Mouse (Mus musculus) yolk sac, embryonic 10.5 days (tissue): Measurements from ENCODE around the gene Pex19.

Experiments
- DNase-seq: peaks from one replicate; pipeline ENCODE4 v3.0.0-alpha.2; 2017; ENCODE audit warnings: low spot score

Gene Pex19

DNA sequence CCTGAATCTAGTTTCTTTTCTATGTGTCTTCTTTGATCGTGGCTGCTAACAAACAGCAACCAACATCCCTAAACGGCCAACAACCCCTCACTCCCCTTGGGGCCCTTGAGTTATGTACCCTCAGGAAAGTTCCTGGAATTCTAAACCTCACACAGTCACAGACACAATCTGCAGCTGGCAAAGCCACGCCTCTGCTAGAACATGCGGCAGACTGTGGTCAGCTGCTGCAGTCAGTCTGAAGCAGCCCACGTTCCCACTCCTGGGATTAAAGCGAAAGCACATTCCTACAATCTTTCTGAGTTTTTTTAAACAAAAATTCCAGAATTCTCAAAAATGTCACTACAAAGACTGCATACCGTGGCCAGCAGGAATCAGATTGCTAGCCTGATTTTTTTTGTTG lies 7.0 kb downstream of the Pex19 start:
- DNase-seq, result no peak

DNA sequence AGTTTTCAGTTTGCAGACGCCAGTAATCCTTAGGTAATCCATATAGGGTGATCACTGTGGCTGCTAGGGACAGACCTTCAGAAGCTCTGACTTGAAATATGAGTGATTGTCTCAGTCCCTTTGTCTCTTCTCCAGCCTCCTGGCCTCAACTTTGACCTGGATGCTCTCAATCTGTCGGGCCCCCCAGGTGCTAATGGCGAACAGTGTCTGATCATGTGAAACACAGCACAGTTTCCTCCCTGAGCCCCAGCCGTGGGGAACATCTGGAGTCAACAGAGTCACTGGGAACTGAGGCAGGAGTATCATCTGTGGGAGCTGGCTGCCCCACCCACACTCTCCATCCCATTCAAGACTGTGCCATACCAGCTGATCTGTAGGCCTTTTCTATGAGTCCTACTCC lies 7.5 kb downstream of the Pex19 start:
- no peak for DNase-seq

DNA sequence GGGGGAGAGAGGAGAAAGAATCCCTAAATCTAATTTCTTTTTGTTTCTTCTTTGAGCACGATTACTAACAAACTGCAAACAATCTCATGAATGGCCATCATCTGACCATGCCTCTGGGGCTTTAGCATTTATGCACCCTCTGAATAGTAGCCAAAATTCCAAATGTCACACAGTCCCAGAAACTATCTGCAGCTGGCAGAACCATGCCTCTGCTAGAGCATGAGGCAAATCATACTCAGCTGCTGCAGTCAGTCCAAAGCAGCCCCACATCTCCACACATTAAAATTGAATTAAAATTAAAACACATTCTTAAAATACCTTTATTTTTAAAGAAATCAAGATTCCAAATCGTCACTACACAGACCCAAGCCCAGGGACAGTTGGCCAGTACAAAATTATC lies 13.6 kb downstream of the Pex19 start:
- no peak for DNase-seq

DNA sequence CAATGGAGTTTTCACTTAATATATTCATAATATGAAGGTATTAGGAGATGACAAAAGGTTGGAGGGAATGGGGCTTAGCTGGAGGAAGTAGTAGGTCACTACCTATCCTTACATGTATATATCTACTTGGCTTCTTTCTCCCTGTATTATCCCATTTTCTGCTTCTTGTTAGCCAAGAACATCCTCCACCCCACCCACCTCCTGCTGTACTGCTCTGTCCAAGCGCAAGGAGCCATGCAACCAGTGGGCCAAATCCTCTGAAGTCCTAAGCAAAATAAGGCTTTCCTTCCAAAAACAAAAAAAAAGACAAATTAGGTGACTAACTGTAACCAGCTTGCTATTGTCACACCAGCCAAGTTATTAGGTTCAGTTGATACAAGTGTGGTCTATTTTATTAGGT lies 14.3 kb downstream of the Pex19 start:
- no peak for DNase-seq

DNA sequence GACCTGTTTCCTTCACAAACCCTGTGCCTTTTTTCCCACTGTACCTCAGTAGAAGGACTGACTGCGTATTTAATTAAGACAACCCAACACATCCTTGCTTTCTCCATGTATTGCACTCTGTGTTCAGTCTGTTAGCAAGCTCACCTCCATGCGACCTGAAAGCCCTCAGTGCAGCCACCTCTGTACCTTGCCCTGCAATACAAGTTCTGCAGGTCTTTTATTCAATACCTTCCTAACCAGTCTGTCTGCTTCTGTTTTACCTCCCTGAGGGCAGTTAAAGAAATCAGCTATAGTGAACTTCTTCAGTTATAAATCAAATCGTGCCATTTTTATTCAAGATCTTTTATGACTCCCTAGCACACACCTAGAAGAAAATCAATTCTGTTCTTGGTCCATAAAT lies 15.0 kb downstream of the Pex19 start:
- no peak for DNase-seq

DNA sequence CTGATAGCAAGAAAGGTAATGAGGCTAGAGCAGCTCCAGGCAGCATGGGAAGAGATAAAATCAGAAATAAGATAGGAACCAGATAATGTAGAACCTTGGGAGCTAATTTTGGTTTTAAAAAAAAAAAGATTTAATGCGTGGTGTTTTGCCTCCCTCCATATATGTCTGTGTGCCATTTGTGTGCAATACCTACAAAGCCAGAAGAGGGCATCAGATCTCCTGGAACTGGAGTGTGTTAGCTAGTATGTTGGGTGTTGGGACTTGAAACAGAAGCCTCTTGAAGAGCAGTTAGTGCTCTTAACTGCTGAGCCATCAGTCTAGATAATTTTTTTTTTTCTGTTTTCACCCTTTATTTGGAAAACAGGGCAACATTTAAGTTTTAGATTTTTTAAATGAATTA lies 17.0 kb downstream of the Pex19 start:
- DNase-seq, result peak; percentile 47

DNA sequence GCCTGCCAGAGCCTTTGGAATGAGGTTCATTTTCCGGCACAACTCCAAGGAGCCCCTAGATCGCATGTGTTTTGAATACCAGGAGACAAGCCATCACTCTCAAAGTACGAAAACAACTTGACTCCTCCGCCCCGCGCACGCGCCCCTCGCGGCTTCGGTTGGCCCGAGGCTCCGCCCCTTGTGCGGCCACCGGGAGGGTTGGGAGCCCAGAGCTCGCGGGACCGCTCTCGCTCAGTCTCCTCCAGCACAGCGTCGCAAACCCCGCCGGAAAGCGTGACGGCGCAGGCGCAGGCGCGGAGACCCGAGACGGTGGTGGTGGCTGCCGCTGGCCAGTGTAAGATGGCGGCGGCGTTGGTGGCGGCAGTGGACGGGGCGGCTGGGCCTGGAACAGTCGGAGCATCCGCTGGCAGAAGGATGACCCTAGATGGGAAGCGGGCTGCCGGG lies 21.3 kb downstream of the Pex19 start, which contains the start of gene Dcaf8:
Gene Dcaf8, plus strand, starts transcription at position 250 of the 444 bp plus-strand sequence.
- DNase-seq, result peak; percentile 96

DNA sequence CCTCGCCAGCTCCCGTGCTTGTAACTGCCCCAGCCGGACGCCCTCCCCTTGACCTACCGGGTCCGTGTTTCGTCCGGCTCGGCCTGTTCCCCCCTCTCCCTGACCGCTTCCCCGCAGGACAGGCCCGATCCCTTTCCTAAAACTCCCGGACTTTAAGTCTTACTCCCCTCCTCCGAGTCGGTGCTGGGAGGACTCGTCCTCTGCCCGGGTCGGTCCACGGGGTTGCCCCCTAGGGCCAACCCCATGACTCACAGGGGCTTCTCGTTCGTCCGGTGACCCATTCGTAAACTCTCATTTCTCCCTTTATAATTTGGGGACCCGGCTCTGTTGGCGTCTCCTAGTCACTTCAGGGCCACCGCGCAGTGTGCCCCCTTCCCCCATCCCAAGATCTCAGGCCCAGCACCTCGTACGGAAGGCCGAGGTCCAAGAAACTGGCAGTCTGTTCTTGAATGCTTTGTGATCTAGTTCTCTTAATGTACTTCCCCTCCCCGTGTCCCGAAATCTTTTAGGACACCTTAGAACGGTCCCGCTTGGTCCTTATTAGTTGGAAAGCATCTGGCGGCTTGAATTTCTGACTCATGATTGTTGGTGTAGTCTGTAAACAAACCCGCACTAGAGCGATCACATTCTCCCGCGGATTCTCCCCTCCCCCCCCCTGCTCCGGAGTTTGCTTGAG lies 21.9 kb downstream of the Pex19 start:
- peak; percentile 82 for DNase-seq

DNA sequence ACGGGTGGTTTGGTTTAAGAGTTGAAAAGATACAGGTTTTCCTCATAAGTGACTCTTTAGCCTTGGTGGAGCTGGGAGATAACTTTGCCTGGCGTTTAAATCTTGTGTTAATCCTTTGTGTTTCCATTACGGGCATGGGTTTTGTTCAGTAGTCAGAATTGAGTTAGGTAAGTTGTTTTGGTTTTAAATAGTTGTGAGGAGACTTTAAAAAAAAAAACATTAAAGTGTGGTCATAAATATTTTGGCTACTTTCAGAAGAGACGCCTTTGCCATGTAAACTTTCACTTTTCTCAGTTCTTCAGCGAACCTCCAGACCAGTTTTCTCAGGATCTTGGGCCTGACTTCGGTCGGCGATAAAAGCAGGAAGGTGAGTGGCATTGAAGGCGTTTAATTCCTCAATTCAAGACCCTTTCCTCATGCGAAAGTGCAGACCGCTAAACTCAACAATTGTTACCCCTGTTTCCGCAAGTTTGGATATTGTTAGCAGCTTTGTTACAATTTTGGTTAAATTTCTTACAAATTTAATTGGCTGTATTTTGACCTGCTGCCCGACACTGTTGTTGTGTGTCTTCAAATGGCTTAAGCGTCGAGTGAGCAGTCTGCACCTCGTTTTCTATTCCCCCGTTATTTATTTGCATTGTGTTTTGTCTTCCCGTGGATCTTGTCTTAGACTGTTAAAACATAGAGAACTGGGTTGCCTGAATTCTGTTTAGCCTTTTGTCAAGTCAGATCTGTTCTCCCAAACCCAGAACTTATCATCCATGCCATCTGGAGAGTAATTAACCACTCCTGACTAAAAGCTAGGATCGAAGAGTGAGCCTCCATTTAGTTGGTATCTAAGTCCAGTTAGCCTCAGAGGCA lies 22.6 kb downstream of the Pex19 start:
- DNase-seq, result no peak

DNA sequence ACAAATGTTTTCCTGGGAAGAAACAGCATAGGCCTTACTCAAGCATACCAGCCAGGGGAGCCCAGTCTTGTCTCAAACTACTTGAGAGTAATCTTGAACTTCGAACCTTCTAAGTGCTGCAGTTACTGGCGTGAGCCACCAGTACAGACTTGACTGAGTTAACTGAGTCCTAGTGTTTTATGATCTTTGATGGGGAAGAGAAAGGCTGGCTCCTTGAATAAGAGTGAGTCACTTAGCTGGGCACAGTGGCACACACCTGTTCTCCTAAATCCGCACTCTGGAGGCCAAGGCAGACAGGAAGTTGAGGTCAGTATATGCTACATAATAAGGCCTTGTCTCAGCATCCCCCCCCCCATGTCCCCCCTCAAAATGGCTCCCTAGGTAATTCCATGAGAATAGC lies 28.0 kb downstream of the Pex19 start:
- DNase-seq, result no peak

DNA sequence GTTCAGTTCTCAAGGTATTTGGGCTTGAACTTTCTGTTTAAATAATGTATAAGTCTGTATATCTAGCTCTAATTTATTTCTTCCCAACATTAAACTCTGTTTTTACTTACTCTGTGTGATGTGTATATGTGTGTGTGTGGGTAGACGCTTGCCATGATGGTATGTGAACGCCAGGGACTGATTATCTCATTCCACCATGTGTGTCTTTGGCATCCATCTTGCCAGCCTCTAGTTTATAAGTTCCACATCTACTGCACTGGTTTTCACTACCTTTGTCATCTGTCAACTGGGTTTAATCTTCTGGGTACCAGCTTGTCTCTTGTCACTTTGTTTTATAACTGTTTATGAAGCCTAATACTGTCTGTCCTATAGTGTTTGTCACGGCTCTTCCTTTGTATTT lies 29.0 kb downstream of the Pex19 start:
- DNase-seq, result no peak

DNA sequence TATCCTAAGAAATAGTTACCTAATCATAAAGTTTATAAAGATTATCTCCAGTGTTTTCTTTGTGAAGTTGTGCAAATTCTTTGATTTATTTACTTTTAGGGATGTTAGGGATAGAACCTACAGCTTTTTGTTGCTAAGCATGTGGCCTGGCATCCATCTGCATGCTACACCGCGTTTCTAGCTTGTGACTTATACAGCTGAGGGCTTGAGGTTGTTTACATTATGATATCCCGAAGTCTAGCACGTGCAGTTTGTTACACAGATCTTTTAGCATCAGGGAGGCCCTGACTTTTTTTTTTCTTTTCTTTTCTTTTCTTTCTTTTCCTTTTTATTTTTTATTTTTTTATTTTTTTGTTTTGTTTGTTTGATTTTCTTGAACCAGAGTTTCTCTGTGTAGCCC lies 33.4 kb downstream of the Pex19 start:
- DNase-seq, result no peak

DNA sequence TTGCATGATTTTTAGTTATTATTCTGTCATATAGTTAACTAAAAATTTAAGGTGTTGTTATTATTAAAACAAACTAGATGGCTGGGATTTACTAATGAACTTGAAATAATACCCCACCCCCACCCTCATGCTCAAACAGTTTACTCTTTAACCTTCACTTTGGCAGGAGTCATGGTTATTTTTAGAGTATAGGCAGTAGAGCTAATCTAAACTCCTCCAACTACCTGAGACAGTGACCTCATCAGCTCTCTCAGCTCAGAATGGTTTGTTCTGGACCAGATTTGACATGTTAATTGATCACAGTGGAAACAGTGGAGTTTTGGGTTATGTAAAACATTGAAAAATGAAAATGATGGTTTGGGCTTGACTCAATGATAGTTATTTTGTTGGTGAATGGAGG lies 34.0 kb downstream of the Pex19 start:
- DNase-seq, result no peak

DNA sequence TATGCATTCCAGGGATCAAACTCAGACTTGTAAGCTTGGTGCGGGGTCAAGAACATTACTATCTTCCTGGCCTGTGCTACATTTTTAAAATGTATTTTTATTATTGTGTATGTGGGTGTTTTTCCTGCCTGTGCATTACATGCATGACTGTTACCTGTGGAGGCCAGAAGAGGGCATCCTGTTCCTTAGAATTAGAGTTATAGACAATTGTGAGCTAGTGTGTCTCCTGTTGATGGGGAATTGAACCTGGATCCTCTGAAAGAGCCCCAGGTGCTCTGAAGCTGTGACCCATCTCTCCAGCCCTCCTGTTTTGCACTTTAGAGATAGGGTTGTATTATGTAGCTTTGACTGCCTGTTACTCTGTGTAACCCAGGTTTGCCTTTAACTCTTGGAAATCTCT lies 35.5 kb downstream of the Pex19 start:
- DNase-seq, result no peak

DNA sequence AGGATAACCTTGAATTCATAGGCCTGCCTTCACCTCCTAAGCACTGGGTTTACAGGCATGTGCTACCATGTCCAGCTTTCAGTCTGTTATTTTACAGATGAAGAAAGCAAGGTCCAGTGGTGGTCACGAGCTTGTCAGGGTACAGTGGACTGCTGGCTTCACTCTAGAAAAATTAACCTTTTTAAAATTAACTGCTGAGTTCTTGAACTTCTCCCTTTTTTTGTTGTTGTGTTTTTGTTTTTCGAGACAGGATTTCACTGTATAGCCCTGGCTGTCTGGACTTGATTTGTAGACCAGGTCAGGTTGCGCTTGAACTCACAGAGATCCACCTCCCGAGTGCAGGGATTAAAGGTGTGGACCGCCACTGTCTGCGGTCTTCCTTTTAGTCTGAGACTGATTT lies 36.4 kb downstream of the Pex19 start:
- no peak for DNase-seq

DNA sequence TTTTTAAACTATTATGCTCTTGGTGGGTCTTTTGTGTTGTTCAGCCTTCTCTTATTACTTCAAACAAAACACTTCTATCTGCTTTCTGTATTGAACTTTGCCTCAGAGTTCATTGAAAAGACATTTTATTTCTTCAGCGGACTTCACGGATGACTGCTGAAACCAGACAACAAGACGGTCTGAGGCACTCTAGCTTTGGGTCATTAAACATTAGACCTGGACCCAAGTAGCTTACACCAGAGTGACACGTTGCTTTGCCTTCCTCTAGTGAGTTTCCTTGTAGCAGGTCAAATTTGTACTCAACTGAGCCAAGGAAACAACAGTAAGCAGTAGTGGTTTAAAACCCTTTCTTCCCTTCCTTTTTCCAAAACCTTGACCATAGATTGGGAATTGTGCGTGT lies 41.4 kb downstream of the Pex19 start:
- no peak for DNase-seq

DNA sequence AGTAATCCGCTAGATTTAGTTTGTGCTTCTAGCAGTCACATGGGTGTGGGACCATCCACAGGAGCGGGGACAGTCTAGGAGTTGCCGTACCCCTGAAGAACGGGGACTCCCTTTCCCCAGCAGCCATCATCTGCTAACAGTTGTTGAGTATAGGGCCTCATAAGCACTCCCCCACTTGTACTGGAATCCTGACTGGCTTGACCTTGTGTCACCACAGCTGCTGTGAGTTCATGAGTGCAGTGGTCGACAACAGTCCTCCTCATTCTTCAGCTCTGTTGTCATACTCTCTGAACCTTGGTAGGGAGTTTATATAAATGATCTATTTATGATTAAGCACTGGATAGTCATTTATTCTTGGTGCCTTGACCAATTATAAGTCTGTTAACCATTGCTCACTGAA lies 43.3 kb downstream of the Pex19 start:
- DNase-seq, result no peak

DNA sequence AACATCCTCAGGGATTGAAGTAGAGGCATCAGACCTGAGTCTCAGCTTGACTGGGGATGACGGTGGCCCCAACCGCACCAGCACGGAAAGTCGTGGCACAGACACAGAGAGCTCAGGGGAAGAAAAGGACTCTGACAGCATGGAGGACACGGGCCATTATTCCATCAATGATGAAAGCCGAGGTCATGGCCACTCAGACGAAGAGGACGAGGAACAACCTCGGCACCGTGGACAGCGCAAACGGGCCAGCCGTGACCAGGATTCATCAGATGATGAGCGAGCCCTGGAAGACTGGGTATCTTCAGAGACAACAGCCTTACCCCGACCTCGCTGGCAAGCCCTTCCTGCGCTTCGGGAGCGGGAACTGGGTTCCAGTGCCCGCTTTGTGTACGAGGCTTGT lies 45.8 kb downstream of the Pex19 start:
- no peak for DNase-seq

DNA sequence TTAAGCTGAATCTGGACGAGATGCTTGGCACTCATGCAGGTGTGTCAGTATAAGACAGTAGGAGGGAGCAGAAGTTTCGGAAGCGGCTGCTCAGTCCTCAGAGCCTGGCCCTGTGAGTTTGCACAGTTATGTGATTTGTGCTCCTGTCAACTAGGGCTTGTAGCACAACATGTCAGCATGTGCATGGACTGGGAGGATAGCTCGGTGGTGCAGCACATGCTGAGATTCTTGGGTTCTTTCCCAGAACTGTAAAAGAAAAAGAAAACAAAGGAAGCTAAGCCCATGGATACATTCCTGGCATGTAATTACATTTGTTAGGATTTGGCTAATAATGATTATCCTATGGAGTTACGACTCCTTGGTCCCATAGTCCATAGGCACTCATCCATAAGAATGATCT lies 46.6 kb downstream of the Pex19 start:
- DNase-seq, result no peak

DNA sequence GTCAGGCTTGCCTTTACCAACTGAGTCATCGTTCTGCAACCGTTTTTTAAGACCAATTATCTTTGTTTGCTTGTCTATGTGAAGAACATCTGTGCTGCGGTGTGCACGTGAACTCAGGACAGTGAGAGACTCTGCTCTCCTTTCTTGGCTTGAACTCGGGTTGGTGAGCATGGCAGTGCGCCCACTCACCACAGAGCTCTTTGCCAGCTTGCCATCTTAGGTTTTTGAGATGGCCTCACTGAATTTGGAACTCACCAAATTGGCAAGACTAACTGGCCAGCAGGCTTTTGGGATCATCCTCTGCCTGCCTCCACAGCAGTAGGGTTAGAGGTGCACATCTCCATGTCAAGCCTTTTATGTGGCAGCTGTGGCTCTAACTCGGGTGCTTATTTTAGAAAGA lies 51.2 kb downstream of the Pex19 start:
- no peak for DNase-seq

DNA sequence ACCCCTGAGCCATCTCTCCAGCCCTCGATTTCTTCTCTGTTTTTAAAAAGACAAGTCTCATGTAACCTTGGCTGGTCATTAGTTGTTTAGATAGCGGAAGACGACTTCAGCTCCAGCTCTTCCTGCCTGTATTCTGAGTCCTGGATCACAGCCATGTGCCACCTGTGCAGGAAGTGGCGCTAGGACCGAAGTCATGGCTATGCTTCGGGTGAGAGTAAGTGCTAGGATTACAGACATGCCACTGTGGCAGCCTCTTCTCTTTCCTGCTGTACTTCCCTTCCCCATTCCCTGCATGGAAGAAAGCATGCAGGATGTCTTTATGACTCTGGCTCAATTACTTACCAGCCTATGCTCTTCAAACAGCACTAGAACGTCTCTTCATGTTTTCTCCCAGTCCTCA lies 52.5 kb downstream of the Pex19 start:
- no peak for DNase-seq

DNA sequence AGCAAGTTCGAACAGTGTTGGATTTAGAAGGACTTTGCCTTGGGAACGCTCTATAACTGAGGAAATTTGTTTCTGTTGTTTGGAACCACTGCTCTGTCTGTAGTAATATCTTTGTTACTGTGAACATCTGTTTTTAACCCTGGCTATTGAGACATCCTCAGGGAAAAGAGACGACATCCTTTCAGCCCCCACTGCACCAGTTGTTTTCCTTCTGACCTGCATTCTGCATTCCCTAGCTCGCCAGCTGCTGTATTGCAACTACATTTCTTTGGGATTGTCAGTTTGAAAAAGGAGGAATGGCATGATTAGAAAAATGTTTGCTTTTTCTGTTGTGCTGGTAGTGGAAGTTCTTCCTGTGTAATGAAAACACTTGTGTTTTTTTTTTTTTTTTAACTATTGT lies 54.3 kb downstream of the Pex19 start:
- DNase-seq, result no peak

DNA sequence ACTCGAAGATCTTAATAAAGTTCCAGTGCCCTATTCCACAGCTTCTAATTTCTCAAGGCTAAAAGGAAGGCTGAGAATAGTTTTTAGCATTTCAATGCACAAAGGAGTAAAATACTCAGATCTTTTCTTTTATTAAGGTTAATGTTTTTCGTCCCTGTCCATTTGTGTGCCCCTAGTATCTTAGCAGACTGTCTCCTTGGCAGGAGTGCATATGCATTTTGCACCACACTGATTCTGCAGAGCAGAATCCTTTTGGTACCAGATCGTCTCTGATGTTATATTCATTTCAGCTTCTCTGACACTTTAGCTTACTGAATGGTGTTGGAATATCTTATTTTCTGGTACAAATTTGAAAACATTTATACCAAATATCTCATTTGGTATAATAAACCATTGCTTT lies 55.2 kb downstream of the Pex19 start:
- DNase-seq, result no peak

DNA sequence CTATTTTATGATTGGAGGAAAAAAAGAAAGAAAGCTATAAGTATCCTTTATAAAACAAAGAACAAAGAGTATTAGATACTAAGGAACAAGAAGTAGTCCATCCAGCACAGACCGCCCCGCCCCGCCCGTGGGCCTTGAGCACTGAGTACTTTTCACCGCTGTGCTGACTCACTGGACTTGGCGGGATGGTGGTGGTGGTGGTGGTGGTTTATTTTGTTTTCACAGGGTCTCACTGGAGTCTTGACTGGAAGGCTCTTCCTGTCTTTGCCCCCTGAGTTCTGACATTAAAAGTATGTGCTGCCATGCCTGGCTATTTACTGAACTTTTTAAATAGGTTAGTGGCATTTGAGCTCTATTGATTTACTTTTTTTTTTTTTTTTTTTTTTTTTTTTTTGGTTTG lies 56.5 kb downstream of the Pex19 start:
- DNase-seq, result no peak
